Mouse (Mus musculus) midbrain, embryonic 15.5 days (tissue): Measurements from ENCODE around the gene Ssr1. TPM values are rescaled to one million over a fixed set of nuclear protein-coding genes. Genes with fewer than 3 reads are reported as not detected.

Experiments used
- ATAC-seq: fragments of 200-750 bp; cut with Nextera tagmentation; replicated peaks from 2 replicates; pipeline ENCODE4 v1.8.0; 2017; ENCODE audit warnings: moderate TSS enrichment
- H3K27ac ChIP-seq: fragments of 300-500 bp; sonication (generic); 2 replicates; pipeline ENCODE4 v1.5.1; 2015; ENCODE audit warnings: mild to moderate bottlenecking, inconsistent platforms
- H3K27me3 ChIP-seq: fragments of 300-500 bp; sonication (generic); replicated peaks from 2 replicates; pipeline ENCODE4 v1.6.1; 2015; ENCODE audit warnings: inconsistent platforms
- H3K36me3 ChIP-seq: fragments of 300-500 bp; sonication (generic); replicated peaks from 2 replicates; pipeline ENCODE4 v1.6.1; 2015; ENCODE audit warnings: inconsistent platforms
- H3K4me1 ChIP-seq: fragments of 300-500 bp; sonication (generic); 2 replicates; pipeline ENCODE4 v1.6.1; 2015; ENCODE audit warnings: inconsistent platforms
- H3K4me2 ChIP-seq: fragments of 300-500 bp; sonication (generic); 2 replicates; pipeline ENCODE4 v1.6.1; 2015; ENCODE audit warnings: inconsistent platforms, mild to moderate bottlenecking, moderate library complexity
- H3K4me3 ChIP-seq: fragments of 300-500 bp; sonication (generic); 2 replicates; pipeline ENCODE4 v1.5.1; 2015; ENCODE audit warnings: mild to moderate bottlenecking, inconsistent platforms
- H3K9ac ChIP-seq: fragments of 300-500 bp; sonication (generic); 2 replicates; pipeline ENCODE4 v1.6.1; 2015; ENCODE audit warnings: mild to moderate bottlenecking, inconsistent platforms
- H3K9me3 ChIP-seq: fragments of 300-500 bp; sonication (generic); 2 replicates; pipeline ENCODE4 v1.6.1; 2016; ENCODE audit warnings: inconsistent platforms
- WGBS: fragments of 180-500 bp; shearing (Covaris S2); methylation state at CpG from one replicate; pipeline ENCODE4 v1.1.7; 2015; ENCODE audit warnings: mixed read lengths; 5-methylcytosine and 5-hydroxymethylcytosine counted together
- polyA plus RNA-seq: library from polyadenylated mRNA; unstranded; fragments of >200 nt; fragmentation: Nextera tagmentation; extraction: Ambion mirVana; gene quantifications from 2 replicates; pipeline ENCODE4 v1.2.1, GENCODE M21; 2015

The Ssr1 gene
- polyA plus RNA-seq, 1 experiment from 2014 or later = 57.9 TPM

- Histone ChIP-seq H3K4me1 (no peaks in the 10 kb centered on the region), H3K9me3 (no peaks in the 10 kb centered on the region), H3K9ac (no peak overlapping the region), H3K36me3 (no peaks in the 10 kb centered on the region), H3K4me3 (no peak overlapping the region), H3K27me3 (no peaks in the 10 kb centered on the region), H3K27ac (no peak overlapping the region), H3K4me2 (no peak overlapping the region)
- 80% methylated on average over 5 of the region's 5 CpGs for WGBS
- ATAC-seq = no peak
These were observed 52.8 kb downstream of the Ssr1 start for GRCm38 (mm10) chr13:37941138-37941645.

GRCm38 (mm10) chr13:37940649-37941048, 53.4 kb downstream of the Ssr1 start:
- Histone ChIP-seq H3K4me1 (no peaks in the 10 kb centered on the region), H3K9ac (no peak overlapping the region), H3K4me3 (no peak overlapping the region), H3K36me3 (no peaks in the 10 kb centered on the region), H3K27ac (no peak overlapping the region), H3K4me2 (no peak overlapping the region), H3K9me3 (no peaks in the 10 kb centered on the region), H3K27me3 (no peaks in the 10 kb centered on the region)
- 52% methylated on average over 5 of the region's 5 CpGs for WGBS
- ATAC-seq = no peak

GRCm38 (mm10) chr13:37940167-37940566, 53.9 kb downstream of the Ssr1 start:
- no peaks in the 10 kb centered on the region for H3K36me3 ChIP-seq
- no peak overlapping the region for H3K9ac ChIP-seq
- no peak overlapping the region for H3K4me3 ChIP-seq
- H3K9me3 ChIP-seq = no peaks in the 10 kb centered on the region
- H3K27me3 ChIP-seq = no peaks in the 10 kb centered on the region
- no peak overlapping the region for H3K4me2 ChIP-seq
- no peak for ATAC-seq
- WGBS = 83% methylated on average over 2 of the region's 2 CpGs
- H3K27ac ChIP-seq = no peak overlapping the region
- no peaks in the 10 kb centered on the region for H3K4me1 ChIP-seq

GRCm38 (mm10) chr13:37936351-37936750, 57.7 kb downstream of the Ssr1 start:
- 86% methylated on average over 3 of the region's 3 CpGs for WGBS
- H3K27ac ChIP-seq = no peak overlapping the region

GRCm38 (mm10) chr13:37934920-37935319, 59.1 kb downstream of the Ssr1 start:
- H3K4me3 ChIP-seq = no peak overlapping the region
- no peak overlapping the region for H3K27ac ChIP-seq
- no peak overlapping the region for H3K4me2 ChIP-seq
- no peaks in the 10 kb centered on the region for H3K27me3 ChIP-seq
- no peak for ATAC-seq
- H3K36me3 ChIP-seq = no peaks in the 10 kb centered on the region
- no peaks in the 10 kb centered on the region for H3K9me3 ChIP-seq
- WGBS = 74% methylated on average over 8 of the region's 8 CpGs
- H3K9ac ChIP-seq = no peak overlapping the region
- no peaks in the 10 kb centered on the region for H3K4me1 ChIP-seq

More at GRCm38 (mm10) chr13:37936351-37936750, 57.7 kb downstream of the Ssr1 start:
- no peak overlapping the region for H3K4me2 ChIP-seq
- no peak for ATAC-seq
- H3K4me3 ChIP-seq = no peak overlapping the region
- H3K27me3 ChIP-seq = no peaks in the 10 kb centered on the region
- no peak overlapping the region for H3K9ac ChIP-seq
- H3K36me3 ChIP-seq = no peaks in the 10 kb centered on the region
- H3K9me3 ChIP-seq = no peaks in the 10 kb centered on the region
- H3K4me1 ChIP-seq = no peaks in the 10 kb centered on the region

- ATAC-seq = no peak
- H3K27me3 ChIP-seq = no peaks in the 10 kb centered on the region
- no peak overlapping the region for H3K9ac ChIP-seq
- no peak overlapping the region for H3K4me2 ChIP-seq
- H3K36me3 ChIP-seq = no peaks in the 10 kb centered on the region
- H3K27ac ChIP-seq = no peak overlapping the region
- H3K4me3 ChIP-seq = no peak overlapping the region
- 83% methylated on average over 4 of the region's 4 CpGs for WGBS
- H3K9me3 ChIP-seq = no peaks in the 10 kb centered on the region
- H3K4me1 ChIP-seq = no peaks in the 10 kb centered on the region
These were observed 59.9 kb downstream of the Ssr1 start for GRCm38 (mm10) chr13:37934075-37934474.

- Histone ChIP-seq H3K9ac (no peak overlapping the region), H3K27me3 (no peaks in the 10 kb centered on the region), H3K36me3 (no peaks in the 10 kb centered on the region), H3K4me1 (no peaks in the 10 kb centered on the region), H3K9me3 (no peaks in the 10 kb centered on the region), H3K27ac (no peak overlapping the region), H3K4me2 (no peak overlapping the region), H3K4me3 (no peak overlapping the region)
- 72% methylated on average over 27 of the region's 27 CpGs for whole genome bisulfite sequencing
- no peak for ATAC-seq
These were observed 62.7 kb downstream of the Ssr1 start for GRCm38 (mm10) chr13:37931210-37931922.

- Histone ChIP-seq H3K4me3 (no peak overlapping the region), H3K9me3 (no peaks in the 10 kb centered on the region), H3K27me3 (no peaks in the 10 kb centered on the region), H3K4me1 (no peaks in the 10 kb centered on the region), H3K27ac (no peak overlapping the region), H3K36me3 (no peaks in the 10 kb centered on the region), H3K4me2 (no peak overlapping the region), H3K9ac (no peak overlapping the region)
- 90% methylated on average over 23 of the region's 23 CpGs for WGBS
- no peak for ATAC-seq
These were observed 63.4 kb downstream of the Ssr1 start for GRCm38 (mm10) chr13:37930621-37931020.

- no peaks in the 10 kb centered on the region for H3K27me3 ChIP-seq
- H3K4me2 ChIP-seq = no peak overlapping the region
- 91% methylated on average over 13 of the region's 13 CpGs for WGBS
- H3K27ac ChIP-seq = no peak overlapping the region
- no peaks in the 10 kb centered on the region for H3K36me3 ChIP-seq
- H3K4me1 ChIP-seq = no peaks in the 10 kb centered on the region
- no peak overlapping the region for H3K4me3 ChIP-seq
- no peaks in the 10 kb centered on the region for H3K9me3 ChIP-seq
- no peak overlapping the region for H3K9ac ChIP-seq
- ATAC-seq = no peak
These were observed 63.9 kb downstream of the Ssr1 start for GRCm38 (mm10) chr13:37930091-37930490.

GRCm38 (mm10) chr13:37929532-37929931, 64.5 kb downstream of the Ssr1 start:
- H3K9ac ChIP-seq = no peak overlapping the region
- no peaks in the 10 kb centered on the region for H3K9me3 ChIP-seq
- no peak for ATAC-seq
- no peaks in the 10 kb centered on the region for H3K27me3 ChIP-seq
- no peak overlapping the region for H3K4me3 ChIP-seq
- no peaks in the 10 kb centered on the region for H3K36me3 ChIP-seq
- no peaks in the 10 kb centered on the region for H3K4me1 ChIP-seq
- no peak overlapping the region for H3K4me2 ChIP-seq
- no peak overlapping the region for H3K27ac ChIP-seq
- WGBS = 94% methylated on average over 17 of the region's 17 CpGs

- Histone ChIP-seq H3K27me3 (no peaks in the 10 kb centered on the region), H3K4me1 (no peaks in the 10 kb centered on the region), H3K4me2 (no peak overlapping the region), H3K9me3 (no peaks in the 10 kb centered on the region), H3K9ac (no peak overlapping the region), H3K27ac (no peak overlapping the region), H3K36me3 (no peaks in the 10 kb centered on the region), H3K4me3 (no peak overlapping the region)
- WGBS = 94% methylated on average over 3 of the region's 3 CpGs
- no peak for ATAC-seq
These were observed 67.6 kb downstream of the Ssr1 start for GRCm38 (mm10) chr13:37926394-37926793.

- 84% methylated on average over 4 of the region's 4 CpGs for WGBS
- no peak for ATAC-seq
- Histone ChIP-seq H3K4me2 (no peak overlapping the region), H3K27ac (no peak overlapping the region), H3K36me3 (no peaks in the 10 kb centered on the region), H3K9ac (no peak overlapping the region), H3K4me1 (no peaks in the 10 kb centered on the region), H3K27me3 (no peaks in the 10 kb centered on the region), H3K4me3 (no peak overlapping the region), H3K9me3 (no peaks in the 10 kb centered on the region)
These were observed 69.5 kb downstream of the Ssr1 start for GRCm38 (mm10) chr13:37924461-37924948.
